Mouse (Mus musculus) cerebellum, adult (tissue): ENCODE results near the gene Slc51b.

Source experiments
- ATAC-seq: cut with Nextera tagmentation; 2 replicates; pipeline ENCODE4 v1.9.2; 2017; ENCODE audit warnings: mild to moderate bottlenecking, moderate library complexity, mixed read lengths; ENCODE audit not compliant: insufficient number of reproducible peaks, low FRiP score, low TSS enrichment

Slc51b gene

DNA sequence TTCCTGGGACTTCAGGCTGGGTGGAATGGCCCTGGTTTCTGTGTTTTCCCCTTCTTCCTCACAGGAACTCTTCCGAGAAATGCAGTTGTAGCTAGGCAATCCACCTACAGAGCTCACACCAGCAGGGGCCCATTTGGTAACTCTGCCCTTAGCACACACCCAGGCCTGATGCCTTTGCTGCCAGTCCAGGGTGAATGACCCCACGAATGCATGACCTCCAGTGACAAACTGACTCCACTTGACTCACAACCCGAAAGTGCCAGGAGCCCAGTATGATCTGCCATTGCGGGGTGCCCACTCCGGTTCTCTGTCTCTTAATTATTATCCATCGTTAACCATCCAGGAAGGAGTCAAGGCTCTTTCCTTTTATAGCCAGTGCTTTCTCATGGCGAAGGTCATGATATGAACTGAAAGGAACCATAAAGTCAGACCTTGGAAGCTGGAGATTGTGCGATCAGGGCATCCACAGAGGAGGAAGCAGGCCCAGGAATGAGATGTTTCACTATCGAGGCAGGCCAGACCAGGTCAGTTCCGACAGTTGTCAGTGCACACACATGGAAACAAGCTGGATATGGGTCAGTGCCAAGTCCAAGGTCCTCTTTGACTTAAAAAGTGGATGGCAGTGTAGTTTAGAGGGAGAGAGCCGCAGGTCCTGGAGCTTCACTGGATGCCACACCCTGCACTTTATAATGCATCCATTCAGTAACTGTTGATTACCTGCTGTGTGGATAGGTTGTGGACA lies at the start of gene Slc51b:
Gene Slc51b, minus strand, starts transcription at position 196 of the 742 bp plus-strand sequence.
- ATAC-seq: no peak

DNA sequence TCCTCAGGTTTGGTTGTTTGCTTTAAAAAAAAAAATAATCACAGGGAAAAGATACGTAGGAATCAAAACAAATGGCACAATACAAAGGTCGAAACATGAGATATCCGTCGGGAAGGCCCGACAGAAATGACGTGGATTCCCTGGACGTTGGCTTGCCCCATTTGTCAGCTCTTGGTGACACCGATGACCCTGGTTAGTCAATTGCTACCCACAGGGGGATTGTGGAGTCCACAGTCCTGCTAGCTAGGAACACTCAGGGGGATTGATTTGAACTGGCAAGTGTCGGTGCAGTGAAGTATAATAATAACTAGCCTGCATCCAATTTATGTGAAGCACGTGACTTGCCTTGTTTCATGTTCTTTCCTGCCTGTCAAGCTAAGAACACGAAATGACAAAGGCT lies 44.9 kb upstream of the Slc51b start:
- no peak for ATAC-seq

DNA sequence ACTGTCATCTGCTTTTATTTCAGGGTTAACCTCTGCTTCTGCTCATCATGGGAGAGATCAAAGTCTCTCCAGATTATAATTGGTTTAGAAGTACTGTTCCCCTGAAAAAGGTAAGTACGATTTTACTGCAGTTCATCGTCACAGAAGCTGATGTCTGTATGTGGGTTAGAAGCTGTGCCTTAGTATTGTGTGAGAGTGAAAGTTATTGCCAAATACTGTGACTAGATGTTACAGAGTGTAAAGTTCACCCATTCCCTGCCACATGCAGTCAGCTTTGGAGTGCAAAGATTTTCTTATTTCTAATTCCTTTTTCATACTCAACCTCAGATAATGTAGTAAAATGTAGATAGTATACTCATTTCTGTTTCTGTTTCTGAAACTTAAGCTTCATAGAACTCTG lies 42.5 kb upstream of the Slc51b start:
- ATAC-seq: no peak

DNA sequence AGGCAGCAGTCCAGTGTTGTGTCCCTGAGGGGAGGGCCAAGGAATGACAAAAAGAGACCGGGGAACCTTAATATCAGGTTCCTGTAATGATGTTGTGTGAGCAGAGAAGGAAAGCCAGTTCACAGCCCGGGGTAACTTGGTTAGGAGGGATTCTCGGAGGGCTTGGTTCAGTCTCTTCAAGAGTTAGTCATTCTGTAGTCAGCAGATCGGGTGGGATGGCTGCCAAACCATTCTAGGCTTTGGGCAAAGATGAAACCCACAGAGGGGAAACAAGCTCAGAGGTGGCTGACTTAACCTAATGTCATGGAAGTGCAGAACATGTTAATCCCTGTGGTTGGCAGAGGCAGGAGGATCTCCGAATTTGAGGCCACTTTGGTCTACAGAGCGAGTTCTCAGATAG lies 41.4 kb upstream of the Slc51b start:
- ATAC-seq: no peak

DNA sequence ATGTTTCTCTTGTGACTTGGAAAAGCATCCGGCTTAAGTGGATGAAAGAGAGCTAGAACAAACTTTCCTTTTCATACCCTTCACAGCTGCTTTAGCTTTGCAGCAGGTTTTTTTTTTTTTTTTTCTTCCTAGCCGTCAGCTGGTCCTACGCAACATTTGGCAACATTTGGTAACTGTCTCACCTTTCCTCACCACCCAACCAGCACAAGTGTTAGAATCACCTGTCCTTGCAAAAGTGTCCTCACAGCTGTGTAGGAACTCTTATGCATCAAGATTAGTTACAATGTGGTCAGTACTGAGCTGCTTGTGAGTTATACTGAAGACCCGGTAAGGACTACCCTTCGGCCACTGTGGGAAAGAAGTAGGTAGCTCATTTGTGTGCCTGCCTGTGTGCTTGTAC lies 39.8 kb upstream of the Slc51b start:
- no peak for ATAC-seq

DNA sequence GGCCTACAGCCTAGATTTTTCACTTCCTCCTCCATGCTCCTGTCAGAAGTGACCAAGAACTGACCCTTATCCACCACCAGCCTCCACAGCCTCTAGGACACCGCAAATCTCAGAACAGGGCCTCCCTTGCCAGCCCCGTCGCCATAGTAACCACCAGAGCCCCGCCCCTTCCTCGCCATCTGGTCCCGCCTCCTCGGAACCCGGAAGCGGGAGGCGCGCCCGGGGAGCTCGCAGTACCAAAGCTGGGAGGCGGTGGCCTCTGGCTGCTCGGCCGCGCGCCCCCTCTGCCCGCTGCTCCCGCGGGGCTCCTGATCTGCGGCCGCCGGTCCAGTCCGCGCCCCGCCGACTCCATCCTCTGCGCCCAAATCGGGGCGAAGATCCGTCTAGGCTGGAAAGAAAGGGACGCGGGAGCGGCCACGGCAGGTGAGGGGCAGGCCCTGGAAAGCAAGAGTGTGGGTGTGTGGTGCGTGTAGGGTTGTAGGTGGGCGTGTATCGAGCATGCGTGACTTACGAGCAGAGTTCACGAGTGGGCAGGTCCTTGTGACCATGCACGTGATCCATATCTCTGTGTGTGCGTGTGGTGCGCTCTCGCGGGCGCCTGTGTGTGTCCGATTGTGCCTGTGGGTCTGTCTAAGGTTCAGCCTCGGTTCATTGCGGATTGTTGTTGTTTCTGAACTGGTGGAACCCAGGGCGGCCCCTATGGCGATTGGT lies 38.1 kb upstream of the Slc51b start, which contains the start of gene Spg21:
Gene Spg21, plus strand, starts transcription at position 216 of the 711 bp plus-strand sequence.
- ATAC-seq: peak; percentile 90

DNA sequence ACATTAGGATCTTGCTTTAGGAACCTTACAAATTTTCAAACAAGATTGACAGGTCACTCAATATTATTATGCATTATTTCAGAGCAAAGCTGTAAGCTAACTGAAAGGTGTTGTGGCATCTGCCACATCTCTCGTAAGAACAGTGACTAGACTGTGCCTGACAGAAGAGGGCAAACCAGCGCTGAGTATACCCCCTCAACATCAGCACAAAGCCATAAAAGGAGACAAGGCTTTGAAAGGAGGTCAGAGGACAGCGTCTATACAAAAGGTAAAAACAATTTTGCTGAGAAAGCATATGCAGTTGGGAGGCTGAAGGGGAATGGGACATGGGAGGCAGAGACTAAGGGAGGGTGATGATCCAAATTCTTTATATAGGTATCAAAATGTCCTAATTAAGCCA lies 37.4 kb upstream of the Slc51b start:
- ATAC-seq: no peak

DNA sequence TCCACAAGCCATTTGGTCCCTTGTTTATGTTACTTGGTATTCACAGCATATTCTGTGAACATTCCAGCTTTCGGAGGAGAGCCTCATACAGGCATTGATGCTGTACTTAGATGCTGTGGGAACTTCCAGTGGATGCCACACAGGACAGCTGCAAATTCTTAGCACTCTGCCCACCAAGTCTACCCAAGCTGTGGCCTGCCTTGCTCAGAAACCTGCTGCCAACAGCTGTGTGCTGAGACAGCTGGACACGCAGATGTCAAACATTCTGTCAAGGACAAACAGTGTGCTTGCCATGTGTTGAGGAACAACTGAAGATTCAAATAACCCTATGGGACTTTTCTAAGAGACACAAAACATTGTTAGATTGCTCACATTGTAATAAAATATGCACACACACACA lies 36.2 kb upstream of the Slc51b start:
- ATAC-seq: no peak

DNA sequence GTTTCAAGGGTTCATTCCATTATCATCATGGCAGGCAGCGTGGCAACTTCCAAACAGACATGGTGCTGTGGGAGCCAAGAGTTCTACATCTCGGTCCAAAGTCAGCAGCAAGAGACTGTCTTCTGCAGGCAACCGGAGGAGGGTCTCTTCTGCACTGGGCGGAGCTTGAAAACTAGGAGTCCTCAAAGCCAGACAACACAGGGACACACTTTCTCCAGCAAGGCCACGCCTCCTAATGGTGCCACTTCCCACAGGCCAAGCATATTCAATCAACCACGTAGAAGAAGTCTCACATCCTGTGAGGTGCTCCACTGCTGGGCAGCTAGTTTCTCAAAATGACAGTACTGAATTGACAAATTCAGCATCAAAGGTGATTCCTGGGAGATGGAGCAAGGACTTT lies 25.2 kb upstream of the Slc51b start:
- no peak for ATAC-seq

DNA sequence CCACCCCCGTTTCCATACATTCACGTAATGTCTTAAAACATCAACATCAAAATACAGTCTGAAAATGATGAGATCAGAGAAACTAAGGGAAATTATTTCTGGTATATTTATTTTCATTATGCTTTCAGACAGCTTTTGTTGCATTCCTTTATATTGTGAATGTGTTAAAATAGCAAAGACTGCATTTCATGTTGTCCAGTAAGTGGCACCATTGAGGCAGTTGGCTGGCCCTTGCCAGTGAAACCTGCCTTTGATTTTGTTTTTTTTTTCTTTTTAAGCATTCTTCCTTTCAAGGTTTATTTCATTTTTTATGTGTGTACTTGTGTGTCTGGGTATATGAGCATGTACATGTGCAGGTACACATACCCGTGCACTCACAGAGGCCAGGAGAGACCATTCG lies 21.9 kb upstream of the Slc51b start:
- no peak for ATAC-seq

DNA sequence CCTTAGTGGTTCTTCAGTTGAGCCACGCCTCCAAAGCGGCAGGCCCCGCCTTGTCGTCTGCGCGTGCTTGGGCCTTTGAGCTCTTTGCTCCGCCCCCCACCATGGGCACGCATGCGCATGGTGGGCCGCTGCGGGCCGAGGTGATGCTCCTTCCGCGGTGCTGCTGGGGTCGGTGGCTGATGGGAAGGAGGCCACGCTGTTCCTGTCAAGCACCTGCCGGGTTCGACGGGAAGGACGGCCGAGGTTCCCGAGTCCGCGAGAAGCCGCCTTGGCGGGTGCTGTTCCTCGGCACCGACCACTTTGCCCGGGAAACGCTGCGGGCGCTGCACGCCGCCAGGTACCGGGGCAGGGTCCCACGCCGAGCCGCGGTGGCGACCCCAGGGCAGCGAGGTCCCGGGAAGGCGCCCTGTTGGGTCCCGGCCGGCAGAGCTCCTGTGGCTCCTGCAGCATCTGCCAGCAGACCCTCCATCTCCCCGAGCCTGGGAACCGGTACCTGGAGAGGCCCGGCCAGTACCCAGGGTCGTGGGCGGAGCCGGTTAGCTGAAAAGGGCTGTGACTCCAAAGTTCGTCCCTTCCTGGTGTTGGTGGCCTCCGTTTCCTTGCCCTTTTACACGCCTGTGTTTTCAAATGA lies 13.0 kb upstream of the Slc51b start, which contains the start of gene Mtfmt:
Gene Mtfmt, plus strand, starts transcription at position 112 of the 631 bp plus-strand sequence.
- ATAC-seq: peak; percentile 91

DNA sequence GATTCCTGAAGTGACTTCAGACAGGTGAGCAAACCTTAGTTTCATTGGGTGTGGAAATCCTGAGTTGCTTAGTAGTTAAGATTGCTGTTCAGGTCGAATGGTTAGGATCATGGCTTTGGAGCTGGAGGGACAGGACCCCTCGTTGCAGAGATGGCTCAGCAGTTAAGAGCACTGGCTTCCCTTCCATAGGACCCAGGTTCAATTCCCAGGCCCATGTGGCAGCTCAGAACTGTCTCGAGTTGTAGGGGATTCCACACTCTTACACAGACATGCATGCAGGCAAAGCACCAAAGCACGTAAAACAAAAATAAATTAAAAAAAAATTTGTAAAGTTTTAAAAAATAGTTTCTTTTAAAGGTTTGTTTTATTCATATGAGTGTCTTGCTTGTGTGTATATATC lies 12.5 kb upstream of the Slc51b start:
- no peak for ATAC-seq

DNA sequence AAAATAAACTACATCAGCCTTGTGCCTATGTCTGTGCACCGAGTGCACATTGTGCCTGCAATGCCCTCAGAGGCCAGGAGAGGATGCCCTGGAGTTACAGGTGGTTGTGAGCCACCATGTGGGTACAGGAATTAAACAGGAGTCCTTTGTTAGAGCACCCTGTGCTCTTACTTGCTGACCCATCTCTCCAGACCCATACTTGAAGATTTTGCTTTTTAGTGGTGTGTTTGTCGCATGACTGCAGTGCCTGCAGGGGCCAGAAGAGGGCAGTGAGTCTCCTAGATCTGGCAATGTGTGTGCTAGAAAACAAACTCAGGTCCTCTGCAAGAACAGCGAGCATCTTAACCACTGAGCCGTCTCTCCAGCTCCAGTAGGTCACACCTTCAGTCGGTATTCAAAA lies 11.4 kb upstream of the Slc51b start:
- no peak for ATAC-seq

DNA sequence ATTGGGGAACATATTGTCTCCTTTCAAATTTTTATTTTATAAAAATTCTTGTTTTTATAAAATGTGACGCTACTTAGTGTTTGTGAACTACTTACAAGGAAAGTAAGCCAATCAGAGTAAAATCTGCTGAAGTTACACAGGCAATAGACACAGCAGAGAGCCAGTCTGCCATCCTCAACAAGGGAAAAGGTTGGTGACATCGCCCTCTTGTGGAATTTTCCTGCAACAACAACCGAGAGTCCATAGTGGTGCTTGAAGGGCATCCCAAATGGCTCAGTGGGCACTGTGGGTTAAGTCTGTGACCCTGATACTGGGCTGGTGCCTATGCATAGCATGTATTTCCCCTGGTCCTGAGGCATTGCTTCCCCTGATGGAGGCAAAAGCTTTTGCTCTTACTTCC lies 9.5 kb upstream of the Slc51b start:
- ATAC-seq: no peak

DNA sequence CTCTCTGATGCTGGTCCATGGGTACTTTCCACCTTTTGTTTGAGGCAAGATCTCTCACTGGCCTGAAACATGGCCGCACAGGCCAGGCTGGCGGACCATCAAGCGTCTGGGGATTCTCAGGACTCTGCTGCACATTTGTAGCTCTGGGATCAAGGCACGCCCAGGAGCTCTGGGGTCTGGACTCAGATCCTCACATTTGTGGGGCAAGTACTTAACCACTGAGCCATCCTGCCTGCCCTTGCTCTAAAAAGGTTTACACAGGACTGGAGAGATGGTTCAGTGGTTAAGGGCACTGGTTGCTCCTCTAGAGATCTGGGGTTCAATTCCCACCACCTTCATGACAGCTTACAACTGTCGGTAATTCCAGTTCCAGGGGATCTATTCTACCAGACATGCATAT lies 8.2 kb upstream of the Slc51b start:
- ATAC-seq: no peak

DNA sequence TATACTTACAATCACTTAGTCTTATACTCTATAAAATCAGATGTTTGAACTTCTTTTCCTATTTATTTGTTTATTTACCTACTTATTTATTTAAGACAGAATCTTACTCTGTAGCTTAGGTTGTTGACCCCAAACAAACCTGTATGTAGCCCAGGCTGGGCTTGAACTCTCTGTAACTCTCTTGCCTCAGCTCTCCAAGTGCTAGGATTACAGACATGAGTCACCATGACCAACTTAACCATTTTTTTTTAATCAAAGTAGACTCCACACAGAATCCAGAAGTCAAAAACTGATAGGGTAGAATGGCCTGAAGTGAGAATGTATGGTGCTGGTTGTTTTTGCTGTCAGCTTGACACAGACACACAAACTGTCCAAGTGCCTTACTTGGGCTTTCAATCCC lies 7.6 kb upstream of the Slc51b start:
- no peak for ATAC-seq

DNA sequence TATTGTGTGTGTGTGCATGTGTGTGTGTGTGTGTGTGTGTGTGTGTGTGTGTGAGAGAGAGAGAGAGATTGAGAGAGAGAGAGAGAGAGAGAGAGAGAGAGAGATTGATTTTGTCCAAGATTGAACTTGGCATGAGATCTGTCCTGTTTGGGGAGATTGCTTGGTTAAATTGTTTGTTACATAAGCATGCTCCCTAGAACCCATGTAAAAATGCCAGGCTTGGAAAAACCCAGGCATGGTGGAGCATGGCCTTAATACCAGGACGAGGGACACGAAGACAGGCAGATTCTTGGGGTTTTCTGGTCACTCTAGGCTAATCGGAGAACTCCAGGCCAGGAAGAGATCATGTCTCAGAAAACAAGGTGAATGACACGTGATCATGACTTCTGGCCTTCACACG lies 5.2 kb upstream of the Slc51b start:
- ATAC-seq: no peak

DNA sequence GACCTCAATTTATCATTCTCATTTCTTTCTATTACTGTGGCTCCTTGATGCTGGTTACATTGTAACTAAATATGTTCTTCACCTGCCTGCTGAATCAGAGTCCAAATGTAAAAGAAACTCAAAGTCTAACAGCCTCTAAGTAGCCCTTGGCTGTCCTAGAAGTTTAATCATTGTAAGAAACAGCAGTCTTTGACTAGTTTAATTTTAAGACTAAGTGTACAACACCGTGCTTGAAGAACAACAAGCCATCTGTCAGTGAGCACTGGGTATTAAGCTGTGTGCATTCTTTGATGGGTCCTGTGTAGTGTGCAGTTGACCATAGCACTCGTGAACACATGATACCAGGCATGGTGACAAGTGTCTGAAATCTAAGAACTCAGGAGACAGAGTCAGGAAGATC lies 4.8 kb upstream of the Slc51b start:
- ATAC-seq: no peak

DNA sequence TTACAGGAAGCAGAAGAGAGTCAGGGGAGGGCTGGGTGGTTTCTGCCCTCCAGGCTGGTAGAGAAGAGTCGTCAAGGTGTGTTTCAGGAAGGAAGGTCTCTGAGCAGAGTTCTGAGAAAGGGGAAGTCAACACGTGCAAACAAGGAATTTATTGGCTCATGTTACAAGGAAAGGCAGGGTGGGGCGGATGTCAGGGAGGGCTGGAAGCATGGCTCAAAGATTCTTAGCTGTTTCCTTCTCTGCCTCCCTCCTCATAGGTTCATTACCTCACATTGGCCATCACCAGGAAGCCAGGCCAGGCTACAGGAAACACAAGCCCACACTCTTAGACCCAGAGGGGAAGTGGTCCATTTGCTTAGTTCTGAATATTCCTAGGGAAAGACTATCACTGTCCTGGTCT lies 1.6 kb upstream of the Slc51b start:
- no peak for ATAC-seq

DNA sequence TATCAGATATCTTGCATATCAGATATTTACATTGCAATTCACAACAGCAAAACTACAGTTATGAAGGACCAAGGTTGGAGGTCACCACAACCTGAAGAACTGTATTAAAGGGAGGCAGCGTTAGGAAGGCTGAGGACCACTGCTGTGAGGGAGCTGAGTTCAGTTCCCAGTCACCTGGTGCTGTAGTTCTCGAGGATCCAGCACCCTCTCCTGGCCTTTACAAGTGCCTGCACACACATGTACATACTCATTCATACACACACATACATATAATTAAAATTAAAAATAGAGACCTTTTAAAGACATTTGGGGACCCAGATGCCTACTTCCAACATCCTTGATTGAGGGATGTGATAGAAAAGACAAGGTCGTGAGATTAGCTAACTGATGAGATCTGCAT lies 3.1 kb downstream of the Slc51b start:
- ATAC-seq: no peak

DNA sequence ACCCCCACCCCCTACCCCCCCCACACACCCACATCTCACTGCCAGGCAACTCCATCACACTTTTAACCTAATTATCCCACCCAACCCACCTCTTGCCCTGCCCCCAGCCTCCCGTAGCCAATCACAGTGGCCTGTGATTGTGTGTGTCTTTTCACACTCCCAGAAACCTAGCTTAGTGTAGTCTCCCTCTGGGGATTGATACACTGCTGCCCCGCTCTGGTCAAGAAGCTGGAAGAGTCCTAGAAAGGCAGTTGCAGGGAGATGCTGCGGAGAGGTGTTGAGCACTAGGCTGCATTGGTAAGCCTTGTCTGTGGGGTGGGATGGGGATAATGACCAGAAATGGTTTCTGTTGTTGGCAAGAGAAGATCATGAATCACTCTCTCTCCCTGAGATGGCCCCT lies 5.0 kb downstream of the Slc51b start:
- ATAC-seq: no peak

DNA sequence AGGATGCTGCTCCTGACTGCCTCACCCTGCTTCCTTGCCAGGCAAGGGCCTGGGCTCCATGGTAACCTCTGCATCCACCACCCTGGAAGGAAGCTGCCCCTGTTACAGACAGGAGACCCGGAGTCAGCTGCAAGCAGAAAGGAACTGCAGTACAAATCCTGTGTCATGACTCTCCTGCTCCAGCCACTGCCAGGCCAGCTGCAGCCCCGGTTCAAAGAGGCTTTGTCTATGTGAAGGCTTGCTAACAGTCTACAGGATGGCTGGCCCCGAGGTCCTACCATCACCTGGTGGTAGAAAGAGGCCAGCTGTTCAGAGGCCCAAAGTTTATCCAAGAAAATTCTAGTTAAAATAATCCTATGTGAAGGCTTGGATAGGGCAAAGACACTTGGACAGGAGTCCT lies 11.4 kb downstream of the Slc51b start:
- ATAC-seq: no peak
